Mouse (Mus musculus) NIH3T3 (cell line): ENCODE results near the gene 1500009C09Rik.

ENCODE experiments used
- DNase-seq: peaks from one replicate; pipeline ENCODE4 v3.0.0-alpha.2; 2012; ENCODE audit warnings: low read depth

Gene 1500009C09Rik

DNA sequence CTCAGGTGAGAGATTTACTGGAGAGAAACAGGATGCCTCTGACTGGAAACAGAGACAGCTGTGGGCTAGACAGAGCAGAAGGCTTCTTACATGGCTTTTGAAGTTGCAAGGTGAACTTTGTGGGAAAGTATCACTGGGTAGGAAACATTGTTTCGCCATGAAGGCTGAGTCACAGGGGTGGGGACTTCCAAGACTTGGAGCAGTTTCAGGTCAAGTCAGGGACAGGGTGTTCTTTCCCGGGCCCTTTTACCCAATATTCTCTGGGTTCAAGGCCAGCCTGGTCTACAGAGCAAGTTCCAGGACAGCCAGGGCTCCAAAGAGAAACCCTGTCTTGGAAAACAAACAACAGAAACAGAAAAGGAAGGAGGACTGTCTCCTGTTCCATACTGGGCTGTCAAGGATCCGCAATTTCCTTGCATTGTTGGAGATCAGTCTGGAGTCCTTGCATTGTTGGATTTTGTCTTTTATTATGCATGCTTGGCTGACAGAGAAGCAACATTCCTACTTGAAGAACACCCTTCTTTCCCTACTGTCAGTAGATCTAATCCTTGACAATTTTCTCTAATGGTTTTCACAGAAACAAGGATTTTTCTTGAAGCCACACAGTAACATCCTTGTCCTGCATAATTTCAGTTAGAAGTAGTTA is 4.9 kb upstream of the 1500009C09Rik start:
- DNase-seq, result peak; percentile 67

GRCm38 (mm10) chr15:82251579-82251978 is 618 bp upstream of the 1500009C09Rik start:
- DNase-seq, result no peak

- DNase-seq, result no peak
Observed at GRCm38 (mm10) chr15:82255248-82255647, 3.1 kb downstream of the 1500009C09Rik start.

GRCm38 (mm10) chr15:82255944-82256383 is 3.8 kb downstream of the 1500009C09Rik start:
- no peak for DNase-seq

- peak; percentile 63 for DNase-seq
Observed at GRCm38 (mm10) chr15:82259510-82259909, 7.3 kb downstream of the 1500009C09Rik start.

DNA sequence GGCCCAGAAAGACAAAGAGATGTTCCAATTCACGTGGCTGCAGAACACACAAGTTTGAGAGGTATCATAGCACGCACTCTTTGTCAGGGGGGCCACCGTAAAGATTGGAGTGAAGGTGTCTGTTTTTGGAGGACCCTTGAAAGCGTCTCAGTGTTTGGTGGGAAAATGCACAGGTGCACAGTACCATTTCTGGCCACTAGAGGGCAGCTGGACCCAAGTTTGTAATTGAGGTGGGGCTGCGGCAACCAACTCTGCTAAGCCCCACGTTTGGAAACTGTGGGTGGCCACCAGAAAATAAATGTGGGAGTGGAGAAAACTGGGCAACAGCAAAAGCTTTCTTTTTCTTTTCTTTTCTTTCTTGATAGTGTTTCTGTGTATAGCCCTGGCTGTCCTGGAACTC is 14.2 kb downstream of the 1500009C09Rik start:
- DNase-seq, result peak; percentile 73

DNA sequence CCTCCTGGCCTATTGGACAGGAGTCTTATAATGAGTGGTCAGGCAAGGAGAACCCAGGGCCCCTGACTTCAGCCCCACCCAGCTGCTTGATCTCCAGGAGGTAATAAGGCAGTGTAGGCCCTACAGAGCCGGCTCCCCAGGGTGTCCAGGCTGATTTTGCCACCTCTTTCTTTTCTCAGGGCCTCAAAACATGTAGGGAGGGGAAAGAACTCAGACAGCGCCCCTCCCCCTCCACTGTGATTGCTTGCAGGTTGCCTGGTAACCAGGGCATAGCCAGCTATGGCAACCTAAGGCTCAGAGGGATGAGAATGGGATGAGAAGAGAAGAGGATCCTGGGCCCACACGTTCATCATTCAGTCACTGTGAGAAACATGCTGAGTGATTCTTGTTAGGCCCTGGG is 16.0 kb downstream of the 1500009C09Rik start:
- no peak for DNase-seq

- no peak for DNase-seq
Observed at GRCm38 (mm10) chr15:82268783-82269182, 16.6 kb downstream of the 1500009C09Rik start.

DNA sequence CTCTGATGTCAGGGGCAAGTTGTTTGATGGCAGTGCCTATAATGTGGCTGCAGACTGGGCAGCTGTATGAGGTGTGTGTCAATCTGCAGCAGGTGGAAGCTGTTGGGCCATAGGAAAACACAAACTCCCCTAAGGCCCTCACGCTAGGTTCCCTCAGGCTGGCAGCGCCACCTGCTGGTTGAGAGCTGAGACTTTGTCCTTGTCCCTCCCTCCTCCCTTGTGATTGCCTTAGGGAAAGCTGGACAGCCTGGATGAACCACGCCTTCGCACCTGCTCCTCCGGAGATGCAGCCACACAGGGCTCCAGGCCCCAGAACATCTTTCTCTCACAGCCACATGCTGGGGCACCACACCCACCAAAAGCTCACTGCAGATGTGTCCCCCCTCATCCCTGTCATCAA is 19.0 kb downstream of the 1500009C09Rik start:
- DNase-seq, result peak; percentile 82

GRCm38 (mm10) chr15:82272295-82272694 is 20.1 kb downstream of the 1500009C09Rik start:
- DNase-seq, result no peak

DNA sequence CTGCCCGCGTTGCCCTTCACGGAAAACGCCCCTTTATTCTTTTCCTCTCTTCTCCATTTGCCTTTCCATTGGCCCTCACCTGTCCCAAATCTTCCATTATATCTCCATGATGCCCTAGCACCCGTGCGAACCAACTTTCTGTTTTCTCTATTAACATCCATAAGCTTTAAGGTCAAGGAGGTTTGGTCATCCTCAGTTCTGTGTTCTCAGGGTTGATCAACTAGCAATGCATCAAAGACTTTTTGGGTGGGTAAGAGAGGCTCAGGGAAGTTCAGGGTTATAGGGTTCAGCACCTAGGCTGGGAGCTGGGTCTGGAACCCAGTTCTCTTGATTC is 22.4 kb downstream of the 1500009C09Rik start, which contains the start of gene Sept3:
Gene Sept3 (plus strand): TSS at position 301 of the 334 bp plus-strand sequence.
- DNase-seq, result no peak

- no peak for DNase-seq
Observed at GRCm38 (mm10) chr15:82274927-82275901, 23.0 kb downstream of the 1500009C09Rik start.

DNA sequence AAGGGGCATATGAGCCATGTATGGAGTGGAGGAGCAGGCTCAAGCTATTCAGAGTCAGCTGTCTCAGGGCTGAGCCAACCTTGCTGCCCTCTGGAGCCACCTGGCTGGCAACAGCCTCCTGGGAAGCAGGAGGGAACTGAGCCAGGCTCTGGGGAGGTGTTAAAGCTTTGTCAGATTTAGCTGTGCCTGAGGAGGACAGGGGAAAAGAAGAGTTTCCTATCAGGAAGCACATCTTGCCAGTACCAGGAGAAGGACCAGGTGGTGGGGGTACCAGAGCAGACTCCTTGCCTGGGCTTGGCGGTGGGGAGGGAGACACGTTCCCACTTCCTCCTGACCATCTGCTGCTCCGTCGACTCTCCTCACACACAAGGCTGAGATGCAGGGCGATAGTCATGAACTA is 25.4 kb downstream of the 1500009C09Rik start:
- no peak for DNase-seq

- DNase-seq, result no peak
Observed at GRCm38 (mm10) chr15:82280638-82281037, 28.4 kb downstream of the 1500009C09Rik start.

GRCm38 (mm10) chr15:82286157-82286556 is 34.0 kb downstream of the 1500009C09Rik start:
- DNase-seq, result no peak

DNA sequence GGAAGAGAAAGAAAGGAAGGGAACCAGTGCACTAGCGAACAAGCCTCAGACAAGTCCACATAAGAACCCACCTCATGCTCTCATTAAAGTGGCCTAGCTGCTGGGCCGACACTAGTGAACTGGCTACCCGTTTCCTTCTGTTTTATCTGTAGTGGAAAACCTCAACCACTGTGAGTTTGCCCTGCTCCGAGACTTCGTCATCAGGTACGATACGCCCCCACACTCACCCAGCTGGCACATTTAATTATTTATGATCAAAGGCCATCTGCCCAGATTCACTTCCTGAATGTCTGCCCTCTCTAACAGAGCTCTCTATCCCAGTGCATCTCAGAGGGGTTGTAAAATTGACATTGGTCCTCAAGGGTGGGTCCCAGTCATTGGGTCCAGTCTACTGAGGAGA is 38.1 kb downstream of the 1500009C09Rik start:
- DNase-seq, result no peak

- DNase-seq, result no peak
Observed at GRCm38 (mm10) chr15:82292851-82293250, 40.7 kb downstream of the 1500009C09Rik start.

DNA sequence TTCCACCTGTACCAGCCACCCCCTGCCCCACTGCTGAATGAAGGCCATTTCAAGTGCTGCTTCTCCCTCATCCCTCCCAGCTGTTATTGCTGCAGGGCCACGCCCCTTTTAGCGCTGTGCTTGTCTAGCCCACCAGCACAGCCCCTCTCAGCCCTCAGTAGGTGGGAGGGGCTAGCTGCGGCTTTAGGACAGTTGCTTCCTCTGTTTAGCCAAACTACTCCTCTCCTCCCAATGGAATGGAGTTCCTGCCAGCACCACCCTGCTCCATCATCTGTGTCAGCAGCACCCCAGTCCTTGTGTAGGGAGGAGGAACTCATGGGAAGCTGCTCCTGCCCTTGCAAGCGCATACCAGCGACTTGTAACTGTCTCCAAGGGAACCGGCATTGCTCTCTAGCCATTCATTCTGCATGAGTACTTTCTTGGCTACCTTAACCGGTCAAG is 41.1 kb downstream of the 1500009C09Rik start:
- no peak for DNase-seq

DNA sequence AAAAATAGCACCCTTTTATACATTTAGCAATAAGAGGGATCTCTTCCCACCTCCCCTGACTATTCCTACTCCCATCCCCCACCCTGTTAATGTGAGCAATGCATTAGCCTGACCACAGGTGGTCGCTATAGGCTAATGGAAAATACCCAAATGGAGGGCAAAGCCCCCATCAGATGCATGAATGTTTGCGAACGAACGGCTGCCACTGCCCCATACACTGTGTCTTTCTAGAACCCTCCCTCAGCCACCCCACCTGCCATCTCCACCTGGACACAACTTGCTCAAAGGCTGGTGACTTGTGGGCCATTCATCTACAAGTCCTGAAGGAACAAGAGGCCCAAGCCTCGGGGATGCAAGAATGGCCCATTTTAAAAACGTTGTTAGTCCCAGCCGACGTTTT is 41.9 kb downstream of the 1500009C09Rik start:
- peak; percentile 29 for DNase-seq

GRCm38 (mm10) chr15:82298764-82299561 is 46.8 kb downstream of the 1500009C09Rik start, which contains the start of gene Wbp2nl:
Wbp2nl (plus strand) TSS chr15:82298954.
- no peak for DNase-seq

GRCm38 (mm10) chr15:82307107-82307506 is 54.9 kb downstream of the 1500009C09Rik start:
- DNase-seq, result no peak

- no peak for DNase-seq
Observed at GRCm38 (mm10) chr15:82308416-82308815, 56.2 kb downstream of the 1500009C09Rik start.
